Mouse (Mus musculus): ENCODE measurements around the gene Mfng.

Gene Mfng

GRCm38 (mm10) chr15:78715856-78716255 is 57.4 kb downstream of the Mfng start:
- no peak for DNase-seq (ENCODE audit: low read depth)

DNA sequence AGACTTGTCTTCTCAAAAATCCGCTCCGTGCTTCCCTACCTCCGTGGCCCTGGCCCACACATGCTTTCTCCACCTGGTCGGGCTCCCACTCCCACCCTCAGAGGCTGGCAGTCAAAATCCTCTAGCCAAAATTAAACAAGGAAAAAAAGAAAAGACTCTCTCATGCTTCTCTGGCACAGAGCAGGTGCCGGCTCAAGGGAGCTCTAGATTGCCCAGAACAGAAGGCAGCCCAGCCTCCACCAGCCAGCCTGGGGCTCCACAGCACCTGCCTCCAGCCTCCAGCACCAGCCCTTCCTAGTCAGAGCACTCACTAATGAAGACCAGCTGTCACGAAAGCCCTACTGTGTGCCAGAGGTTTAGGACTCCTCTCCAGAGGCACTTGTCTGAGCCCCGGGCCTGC is 59.5 kb downstream of the Mfng start:
- DNase-seq (ENCODE audit: low read depth) = no peak

DNA sequence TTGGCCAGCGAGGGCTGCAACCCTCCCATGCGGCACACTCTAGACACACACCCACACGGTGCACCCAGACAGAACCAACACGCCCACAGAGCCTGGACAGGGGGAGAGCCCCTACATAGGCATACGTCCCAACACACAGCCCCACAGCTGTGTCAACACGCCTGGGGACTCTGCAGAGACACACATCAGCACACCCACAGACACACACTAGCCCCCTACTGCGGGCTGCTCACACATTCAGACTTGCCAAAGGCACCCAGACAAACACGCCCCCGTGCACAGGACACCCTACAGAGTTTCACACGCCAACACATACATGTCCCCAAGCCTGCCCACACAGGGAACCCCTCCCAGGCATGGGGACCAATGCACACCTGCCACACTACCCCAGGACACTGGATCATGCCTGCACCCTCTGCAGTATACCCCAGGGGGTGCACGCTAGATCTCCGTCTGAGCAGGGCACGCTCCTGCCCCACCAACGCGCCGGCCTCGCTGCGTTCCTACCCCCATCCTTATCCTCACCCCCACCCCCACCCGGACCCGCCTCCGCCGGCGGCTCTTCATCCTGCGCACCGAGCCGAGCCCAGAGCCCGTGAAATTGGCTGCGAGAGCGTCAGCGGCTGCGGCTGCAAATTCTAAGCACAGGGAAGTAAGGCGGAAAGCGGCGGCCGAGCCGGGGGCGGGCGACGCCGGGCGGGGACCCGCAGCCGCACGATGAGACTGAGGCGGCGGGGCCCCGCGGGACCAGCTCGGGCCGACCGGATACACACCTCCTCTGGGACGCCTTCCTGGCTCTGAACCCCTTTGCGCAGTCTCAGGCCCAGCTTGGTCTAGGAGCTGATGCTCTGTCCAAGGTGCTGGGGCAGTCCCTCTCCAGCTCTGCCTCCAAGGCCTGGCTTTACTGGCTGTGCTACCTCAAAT is 60.7 kb downstream of the Mfng start:
- peak; percentile 69 for DNase-seq (ENCODE audit: low read depth)

DNA sequence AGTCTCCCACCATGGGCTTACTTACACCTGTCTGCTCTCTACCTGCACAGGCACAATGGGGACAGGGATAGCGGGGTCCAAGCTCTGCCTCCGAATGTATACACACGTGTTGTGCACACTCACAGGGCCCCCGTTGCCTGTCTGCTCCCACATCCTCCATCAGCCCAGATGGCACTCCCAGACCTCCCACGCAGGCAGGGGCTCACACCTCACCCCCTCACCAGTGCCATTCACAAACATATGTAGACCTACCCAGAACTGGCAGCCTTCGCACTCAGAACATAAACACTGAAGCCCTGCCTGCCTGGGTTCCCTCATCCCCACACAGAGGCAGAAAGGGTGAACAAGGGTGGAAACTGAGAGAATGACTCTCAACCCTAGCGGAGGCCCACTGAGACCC is 61.3 kb downstream of the Mfng start:
- DNase-seq (ENCODE audit: low read depth) = no peak

GRCm38 (mm10) chr15:78710634-78711033 is 62.6 kb downstream of the Mfng start:
- DNase-seq (ENCODE audit: low read depth) = no peak

- no peak for DNase-seq (ENCODE audit: low read depth)
Observed at GRCm38 (mm10) chr15:78709767-78710166, 63.5 kb downstream of the Mfng start.

DNA sequence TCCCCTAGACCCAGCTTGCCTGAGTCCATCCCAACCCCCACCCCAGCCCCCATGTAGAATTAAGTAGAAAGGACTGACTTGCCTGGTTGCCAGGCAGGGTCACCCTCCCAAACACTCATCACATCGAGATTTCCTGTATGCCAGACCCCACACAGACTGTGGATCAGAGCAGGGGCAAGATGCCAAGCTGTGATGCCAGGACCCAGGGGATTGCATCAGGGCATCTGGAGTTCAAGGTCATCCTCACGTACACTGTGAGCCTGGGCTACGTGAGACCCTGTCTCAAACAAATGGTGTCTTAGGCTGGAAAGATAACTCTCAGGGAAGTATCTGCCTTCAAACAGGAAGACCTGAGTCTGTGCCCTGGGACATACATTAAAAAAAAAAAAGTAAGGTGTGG is 66.6 kb downstream of the Mfng start:
- no peak for DNase-seq (ENCODE audit: low read depth)

Data from naive thymus-derived CD4-positive, alpha-beta T cell, adult 2 months (primary cell).